Mouse (Mus musculus): ENCODE results near the gene Coa6. TPM values are rescaled to one million over a fixed set of nuclear protein-coding genes. Genes with fewer than 3 reads are reported as not detected.

Gene Coa6
- polyA plus RNA-seq, 1 experiment from 2014 or later = 48.4 TPM

GRCm38 (mm10) chr8:126433827-126434226 lies 11.5 kb downstream of the Coa6 start:
- ATAC-seq (ENCODE audit: insufficient read depth, low FRiP score, low TSS enrichment) (no peak), DNase-seq (ENCODE audit: low spot score) (no peak)
- Histone ChIP-seq H3K4me3 (ENCODE audit: low read depth, low read length) (no peak overlapping the region), H3K9ac (ENCODE audit: low read length) (no peak overlapping the region), H3K27me3 (ENCODE audit: control insufficient read depth, insufficient read depth, low read length) (no peaks in the 10 kb centered on the region), H3K27ac (ENCODE audit: low read depth, low read length) (no peak overlapping the region), H3K4me1 (ENCODE audit: control insufficient read depth, insufficient read depth, low read length) (no peaks in the 10 kb centered on the region), H3K9me3 (ENCODE audit: control insufficient read depth, low read length) (no peaks in the 10 kb centered on the region), H3K4me2 (ENCODE audit: low read depth) (no peak overlapping the region), H3K36me3 (ENCODE audit: control insufficient read depth, insufficient read depth, low read length) (peaks cover 2% of the 10 kb centered on the region; the same call in 1 of the 2 replicates)
- WGBS = 87% methylated on average over 7 of the region's 7 CpGs

GRCm38 (mm10) chr8:126438937-126439336 lies 16.6 kb downstream of the Coa6 start:
- Histone ChIP-seq H3K4me3 (ENCODE audit: low read depth, low read length) (no peak overlapping the region), H3K9me3 (ENCODE audit: control insufficient read depth, low read length) (no peaks in the 10 kb centered on the region), H3K27ac (ENCODE audit: low read depth, low read length) (no peak overlapping the region), H3K9ac (ENCODE audit: low read length) (no peak overlapping the region), H3K4me2 (ENCODE audit: low read depth) (no peak overlapping the region), H3K27me3 (ENCODE audit: control insufficient read depth, insufficient read depth, low read length) (no peaks in the 10 kb centered on the region), H3K36me3 (ENCODE audit: control insufficient read depth, insufficient read depth, low read length) (no peaks in the 10 kb centered on the region), H3K4me1 (ENCODE audit: control insufficient read depth, insufficient read depth, low read length) (no peaks in the 10 kb centered on the region)
- 67% methylated on average over 2 of the region's 2 CpGs for WGBS
- DNase-seq (ENCODE audit: low spot score) (no peak), ATAC-seq (ENCODE audit: insufficient read depth, low FRiP score, low TSS enrichment) (no peak)

GRCm38 (mm10) chr8:126451158-126451557 lies 28.8 kb downstream of the Coa6 start:
- DNase-seq (ENCODE audit: low spot score) = no peak
- H3K36me3 ChIP-seq (ENCODE audit: control insufficient read depth, insufficient read depth, low read length) = peaks cover 12% of the 10 kb centered on the region
- H3K9me3 ChIP-seq (ENCODE audit: control insufficient read depth, low read length) = no peaks in the 10 kb centered on the region
- no peak overlapping the region for H3K27ac ChIP-seq (ENCODE audit: low read depth, low read length)
- no peak overlapping the region for H3K4me2 ChIP-seq (ENCODE audit: low read depth)
- H3K4me3 ChIP-seq (ENCODE audit: low read depth, low read length) = no peak overlapping the region
- H3K4me1 ChIP-seq (ENCODE audit: control insufficient read depth, insufficient read depth, low read length) = no peaks in the 10 kb centered on the region
- no peak overlapping the region for H3K9ac ChIP-seq (ENCODE audit: low read length)
- 91% methylated on average over 8 of the region's 8 CpGs for WGBS
- no peaks in the 10 kb centered on the region for H3K27me3 ChIP-seq (ENCODE audit: control insufficient read depth, insufficient read depth, low read length)
- no peak for ATAC-seq (ENCODE audit: insufficient read depth, low FRiP score, low TSS enrichment)

- H3K9me3 ChIP-seq (ENCODE audit: control insufficient read depth, low read length) = no peaks in the 10 kb centered on the region
- 82% methylated on average over 7 of the region's 7 CpGs for WGBS
- peaks cover 2% of the 10 kb centered on the region; the same call in 1 of the 2 replicates for H3K36me3 ChIP-seq (ENCODE audit: control insufficient read depth, insufficient read depth, low read length)
- no peak overlapping the region for H3K27ac ChIP-seq (ENCODE audit: low read depth, low read length)
- ATAC-seq (ENCODE audit: insufficient read depth, low FRiP score, low TSS enrichment) (no peak; the same call in 1 of the 2 replicates), DNase-seq (ENCODE audit: low spot score) (no peak)
- no peaks in the 10 kb centered on the region for H3K4me1 ChIP-seq (ENCODE audit: control insufficient read depth, insufficient read depth, low read length)
- H3K4me3 ChIP-seq (ENCODE audit: low read depth, low read length) = no peak overlapping the region
- no peak overlapping the region for H3K9ac ChIP-seq (ENCODE audit: low read length)
- H3K4me2 ChIP-seq (ENCODE audit: low read depth) = no peak overlapping the region
- no peaks in the 10 kb centered on the region for H3K27me3 ChIP-seq (ENCODE audit: control insufficient read depth, insufficient read depth, low read length)
These were observed 33.1 kb downstream of the Coa6 start for GRCm38 (mm10) chr8:126455383-126455782.

- H3K4me3 ChIP-seq (ENCODE audit: low read depth, low read length) = no peak overlapping the region
- DNase-seq (ENCODE audit: low spot score) = no peak
- H3K4me1 ChIP-seq (ENCODE audit: control insufficient read depth, insufficient read depth, low read length) = no peaks in the 10 kb centered on the region
- H3K36me3 ChIP-seq (ENCODE audit: control insufficient read depth, insufficient read depth, low read length) = no peaks in the 10 kb centered on the region; the same call in 1 of the 2 replicates
- WGBS = 65% methylated on average over 3 of the region's 3 CpGs
- H3K27me3 ChIP-seq (ENCODE audit: control insufficient read depth, insufficient read depth, low read length) = no peaks in the 10 kb centered on the region
- no peak overlapping the region for H3K4me2 ChIP-seq (ENCODE audit: low read depth)
- no peak for ATAC-seq (ENCODE audit: insufficient read depth, low FRiP score, low TSS enrichment)
- H3K9me3 ChIP-seq (ENCODE audit: control insufficient read depth, low read length) = no peaks in the 10 kb centered on the region
- no peak overlapping the region for H3K9ac ChIP-seq (ENCODE audit: low read length)
- no peak overlapping the region for H3K27ac ChIP-seq (ENCODE audit: low read depth, low read length)
These were observed 38.0 kb downstream of the Coa6 start for GRCm38 (mm10) chr8:126460274-126460673.

- Histone ChIP-seq H3K27ac (ENCODE audit: low read depth, low read length) (no peak overlapping the region), H3K4me1 (ENCODE audit: control insufficient read depth, insufficient read depth, low read length) (no peaks in the 10 kb centered on the region), H3K4me2 (ENCODE audit: low read depth) (no peak overlapping the region), H3K9me3 (ENCODE audit: control insufficient read depth, low read length) (no peaks in the 10 kb centered on the region), H3K27me3 (ENCODE audit: control insufficient read depth, insufficient read depth, low read length) (no peaks in the 10 kb centered on the region), H3K4me3 (ENCODE audit: low read depth, low read length) (no peak overlapping the region), H3K36me3 (ENCODE audit: control insufficient read depth, insufficient read depth, low read length) (no peaks in the 10 kb centered on the region; the same call in 1 of the 2 replicates), H3K9ac (ENCODE audit: low read length) (no peak overlapping the region)
- no peak for DNase-seq (ENCODE audit: low spot score)
- ATAC-seq (ENCODE audit: insufficient read depth, low FRiP score, low TSS enrichment) = no peak
- WGBS = 84% methylated on average over 7 of the region's 7 CpGs
These were observed 39.4 kb downstream of the Coa6 start for GRCm38 (mm10) chr8:126461735-126462134.

GRCm38 (mm10) chr8:126464071-126464470 lies 41.8 kb downstream of the Coa6 start:
- ATAC-seq (ENCODE audit: insufficient read depth, low FRiP score, low TSS enrichment) = no peak
- Histone ChIP-seq H3K36me3 (ENCODE audit: control insufficient read depth, insufficient read depth, low read length) (peaks cover 2% of the 10 kb centered on the region; the same call in 1 of the 2 replicates), H3K4me2 (ENCODE audit: low read depth) (no peak overlapping the region)

GRCm38 (mm10) chr8:126473802-126474298 lies 51.5 kb downstream of the Coa6 start:
- Histone ChIP-seq H3K27ac (ENCODE audit: low read depth, low read length) (no peak overlapping the region), H3K4me1 (ENCODE audit: control insufficient read depth, insufficient read depth, low read length) (0 out of 2 replicates have a peak, but pooled peaks cover 6% of the 10 kb centered on the region), H3K36me3 (ENCODE audit: control insufficient read depth, insufficient read depth, low read length) (no peaks in the 10 kb centered on the region), H3K4me2 (ENCODE audit: low read depth) (peak overlapping the region; percentile 74), H3K4me3 (ENCODE audit: low read depth, low read length) (peak overlapping the region; percentile 79), H3K9ac (ENCODE audit: low read length) (peak overlapping the region; percentile 72), H3K27me3 (ENCODE audit: control insufficient read depth, insufficient read depth, low read length) (no peaks in the 10 kb centered on the region), H3K9me3 (ENCODE audit: control insufficient read depth, low read length) (no peaks in the 10 kb centered on the region)
- no peak for DNase-seq (ENCODE audit: low spot score)
- ATAC-seq (ENCODE audit: insufficient read depth, low FRiP score, low TSS enrichment) = no peak
- 12% methylated on average over 16 of the region's 16 CpGs for WGBS

More at GRCm38 (mm10) chr8:126464071-126464470, 41.8 kb downstream of the Coa6 start:
- no peaks in the 10 kb centered on the region for H3K9me3 ChIP-seq (ENCODE audit: control insufficient read depth, low read length)
- WGBS = 89% methylated on average over 7 of the region's 7 CpGs
- H3K4me1 ChIP-seq (ENCODE audit: control insufficient read depth, insufficient read depth, low read length) = no peaks in the 10 kb centered on the region
- H3K27me3 ChIP-seq (ENCODE audit: control insufficient read depth, insufficient read depth, low read length) = no peaks in the 10 kb centered on the region
- no peak for DNase-seq (ENCODE audit: low spot score)
- H3K27ac ChIP-seq (ENCODE audit: low read depth, low read length) = no peak overlapping the region
- no peak overlapping the region for H3K9ac ChIP-seq (ENCODE audit: low read length)
- no peak overlapping the region for H3K4me3 ChIP-seq (ENCODE audit: low read depth, low read length)
